Mouse (Mus musculus): ENCODE data around the gene Cd247. TPM values are rescaled to one million over a fixed set of nuclear protein-coding genes. Genes with fewer than 3 reads are reported as not detected.

Gene Cd247
- total RNA-seq, 2 experiments from 2014 or later: 0.29 TPM; not detected in 1

- peak; percentile 90 for ATAC-seq (replicated peaks; ENCODE audit: poor library complexity)
These were observed 29.8 kb downstream of the Cd247 start for GRCm38 (mm10) chr1:165818145-165818860.

GRCm38 (mm10) chr1:165819147-165819546 is 30.7 kb downstream of the Cd247 start:
- no peak for ATAC-seq (replicated peaks; ENCODE audit: poor library complexity)

- ATAC-seq (replicated peaks; ENCODE audit: poor library complexity): no peak
These were observed 33.5 kb downstream of the Cd247 start for GRCm38 (mm10) chr1:165822031-165822430.

- ATAC-seq (replicated peaks; ENCODE audit: poor library complexity): no peak
These were observed 39.7 kb downstream of the Cd247 start for GRCm38 (mm10) chr1:165828173-165828572.

GRCm38 (mm10) chr1:165828615-165829014 is 40.1 kb downstream of the Cd247 start:
- no peak for ATAC-seq (replicated peaks; ENCODE audit: poor library complexity)

- no peak for ATAC-seq (replicated peaks; ENCODE audit: poor library complexity)
These were observed 41.4 kb downstream of the Cd247 start for GRCm38 (mm10) chr1:165829890-165830289.

GRCm38 (mm10) chr1:165833244-165833643 is 44.8 kb downstream of the Cd247 start:
- no peak for ATAC-seq (replicated peaks; ENCODE audit: poor library complexity)

GRCm38 (mm10) chr1:165833910-165834632 is 45.6 kb downstream of the Cd247 start:
- peak; percentile 55 for ATAC-seq (replicated peaks; ENCODE audit: poor library complexity)

GRCm38 (mm10) chr1:165834633-165834975 is 46.1 kb downstream of the Cd247 start:
- no peak for ATAC-seq (replicated peaks; ENCODE audit: poor library complexity)

GRCm38 (mm10) chr1:165836461-165836860 is 48.0 kb downstream of the Cd247 start:
- no peak for ATAC-seq (replicated peaks; ENCODE audit: poor library complexity)

GRCm38 (mm10) chr1:165837546-165837945 is 49.1 kb downstream of the Cd247 start:
- ATAC-seq (replicated peaks; ENCODE audit: poor library complexity): no peak

GRCm38 (mm10) chr1:165839201-165839600 is 50.7 kb downstream of the Cd247 start:
- ATAC-seq (replicated peaks; ENCODE audit: poor library complexity): no peak

- ATAC-seq (replicated peaks; ENCODE audit: poor library complexity): peak; percentile 45
These were observed 52.2 kb downstream of the Cd247 start for GRCm38 (mm10) chr1:165840548-165841230.

- ATAC-seq (replicated peaks; ENCODE audit: poor library complexity): no peak
These were observed 53.7 kb downstream of the Cd247 start for GRCm38 (mm10) chr1:165842170-165842569.

GRCm38 (mm10) chr1:165843586-165843985 is 55.1 kb downstream of the Cd247 start:
- ATAC-seq (replicated peaks; ENCODE audit: poor library complexity): no peak

- ATAC-seq (replicated peaks; ENCODE audit: poor library complexity): peak; percentile 19
These were observed 56.0 kb downstream of the Cd247 start for GRCm38 (mm10) chr1:165844466-165844951.

GRCm38 (mm10) chr1:165844956-165845355 is 56.5 kb downstream of the Cd247 start:
- peak; percentile 34 for ATAC-seq (replicated peaks; ENCODE audit: poor library complexity)

GRCm38 (mm10) chr1:165845366-165845765 is 56.9 kb downstream of the Cd247 start:
- ATAC-seq (replicated peaks; ENCODE audit: poor library complexity): peak; percentile 51

- ATAC-seq (replicated peaks; ENCODE audit: poor library complexity): no peak
These were observed 59.9 kb downstream of the Cd247 start for GRCm38 (mm10) chr1:165848417-165848816.

GRCm38 (mm10) chr1:165848881-165849280 is 60.4 kb downstream of the Cd247 start:
- ATAC-seq (replicated peaks; ENCODE audit: poor library complexity): peak; percentile 14; the same call in 1 of the 2 replicates

All from megakaryocyte progenitor cell, adult 5-6 weeks (primary cell).